Mouse (Mus musculus): ENCODE measurements at regions not wholly inside any gene's neighbourhood (a gene's known extent, or its start where the extent isn't known, plus 50 kb on each side); places are given as distances from the start of the nearest gene placed in this dataset.

- H3K4me1 ChIP-seq (ENCODE audit: control insufficient read depth, insufficient read depth, low read length) = no peaks in the 10 kb centered on the region
- no peak overlapping the region for H3K27ac ChIP-seq (ENCODE audit: low read length)
- H3K4me2 ChIP-seq (ENCODE audit: low read depth, low read length) = no peak overlapping the region
- H3K36me3 ChIP-seq (ENCODE audit: control insufficient read depth, insufficient read depth, low read length) = no peaks in the 10 kb centered on the region
- H3K9me3 ChIP-seq (ENCODE audit: control insufficient read depth, low read length) = no peaks in the 10 kb centered on the region
- no peak overlapping the region for H3K4me3 ChIP-seq (ENCODE audit: low read length)
- no peak for ATAC-seq
- no peak overlapping the region for H3K9ac ChIP-seq (ENCODE audit: low read depth, low read length)
- H3K27me3 ChIP-seq (replicated peaks; ENCODE audit: control insufficient read depth, insufficient read depth, low read length) = no peaks in the 10 kb centered on the region
Measured at GRCm38 (mm10) chr2:22165919-22166318, 61.4 kb upstream of the Myo3a start.

All from intestine, embryonic 16.5 days (tissue).